Mouse (Mus musculus) forebrain, embryonic 12.5 days (tissue): Measurements from ENCODE around the gene Ifitm10. TPM values are rescaled to one million over a fixed set of nuclear protein-coding genes. Genes with fewer than 3 reads are reported as not detected.

Experiments
- ATAC-seq: fragments of 200-750 bp; cut with Nextera tagmentation; 2 replicates; pipeline ENCODE4 v1.8.0; 2017; ENCODE audit warnings: moderate TSS enrichment; ENCODE audit not compliant: low FRiP score
- H3K27ac ChIP-seq: fragments of 300-500 bp; sonication (generic); 2 replicates; pipeline ENCODE4 v1.5.1; 2016; ENCODE audit warnings: mild to moderate bottlenecking
- H3K27me3 ChIP-seq: fragments of 300-500 bp; sonication (generic); 2 replicates; pipeline ENCODE4 v1.6.1; 2016; ENCODE audit warnings: mild to moderate bottlenecking
- H3K36me3 ChIP-seq: fragments of 300-500 bp; sonication (generic); replicated peaks from 2 replicates; pipeline ENCODE4 v1.6.1; 2016; ENCODE audit warnings: mild to moderate bottlenecking
- H3K4me1 ChIP-seq: fragments of 300-500 bp; sonication (generic); 2 replicates; pipeline ENCODE4 v1.6.1; 2016
- H3K4me2 ChIP-seq: fragments of 300-500 bp; sonication (generic); 2 replicates; pipeline ENCODE4 v1.6.1; 2016; ENCODE audit warnings: mild to moderate bottlenecking, moderate library complexity
- H3K4me3 ChIP-seq: fragments of 300-500 bp; sonication (generic); replicated peaks from 2 replicates; pipeline ENCODE4 v1.5.1; 2016; ENCODE audit warnings: mild to moderate bottlenecking
- H3K9ac ChIP-seq: fragments of 300-500 bp; sonication (generic); 2 replicates; pipeline ENCODE4 v1.6.1; 2016; ENCODE audit warnings: mild to moderate bottlenecking
- H3K9me3 ChIP-seq: fragments of 300-500 bp; sonication (generic); 2 replicates; pipeline ENCODE4 v1.6.1; 2016
- WGBS: fragments of 180-500 bp; shearing (Covaris S2); methylation state at CpG from one replicate; pipeline ENCODE4 v1.1.7; 2016; 5-methylcytosine and 5-hydroxymethylcytosine counted together
- polyA plus RNA-seq: library from polyadenylated mRNA; unstranded; fragments of >200 nt; fragmentation: Nextera tagmentation; extraction: Ambion mirVana; gene quantifications from 2 replicates; pipeline ENCODE4 v1.2.1, GENCODE M21; 2016

The Ifitm10 gene
- polyA plus RNA-seq, 1 experiment from 2014 or later, result 0.34 TPM

DNA sequence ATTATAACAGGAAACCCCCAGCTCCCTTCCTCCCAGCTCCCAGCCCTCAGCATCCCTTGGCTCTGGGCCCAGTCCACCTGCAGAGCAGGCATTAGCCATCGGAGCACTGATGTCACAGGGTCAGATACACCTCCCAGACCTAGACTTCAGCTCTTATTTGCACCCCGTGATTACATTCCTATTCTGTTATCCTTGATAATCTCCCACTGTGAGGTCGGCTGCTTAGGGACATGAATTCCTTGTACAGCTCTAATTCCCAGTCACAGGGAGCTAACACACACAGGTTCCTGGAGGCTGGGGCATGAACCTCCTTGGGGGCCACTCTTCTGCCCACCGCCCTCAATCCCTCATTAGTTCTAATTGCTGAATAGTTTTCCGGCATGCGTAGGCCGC is 27.2 kb upstream of the Ifitm10 start:
- Histone ChIP-seq H3K9me3 (no peaks in the 10 kb centered on the region), H3K36me3 (no peaks in the 10 kb centered on the region), H3K9ac (no peak overlapping the region), H3K4me3 (no peak overlapping the region), H3K27ac (no peak overlapping the region), H3K4me1 (peaks cover 11% of the 10 kb centered on the region), H3K4me2 (no peak overlapping the region), H3K27me3 (peaks cover 10% of the 10 kb centered on the region; the same call in 1 of the 2 replicates)
- WGBS, result 6% methylated on average over 7 of the region's 7 CpGs
- ATAC-seq, result no peak

DNA sequence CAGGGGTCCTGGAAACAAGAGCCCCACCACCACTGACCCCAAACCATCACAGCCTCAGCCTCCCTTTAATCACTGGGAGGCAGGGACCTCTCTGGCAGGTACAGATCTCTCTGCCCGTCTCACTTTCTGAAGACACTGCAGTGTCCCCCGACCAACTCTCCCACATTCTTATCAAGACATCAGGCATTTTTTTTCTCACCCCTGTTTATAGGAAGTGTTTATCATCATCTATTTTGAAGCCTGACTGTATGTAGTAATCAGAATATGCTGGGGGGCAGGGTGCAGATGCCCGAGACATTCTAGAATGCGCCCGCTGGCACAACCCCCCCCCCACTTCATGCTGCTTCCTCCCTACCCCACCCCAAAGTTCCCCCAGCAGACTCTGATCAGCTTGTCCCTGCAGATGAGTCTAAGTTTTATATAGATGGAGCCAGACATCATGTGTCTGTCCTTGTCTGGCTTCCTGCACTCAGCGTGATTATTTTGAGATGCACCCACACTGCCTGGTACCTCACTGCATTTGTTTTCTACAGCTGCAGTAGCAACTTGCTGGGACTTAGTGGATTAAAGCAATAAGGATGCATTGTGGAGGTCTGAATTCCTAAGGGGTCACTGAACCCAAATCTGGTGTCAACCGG is 26.7 kb upstream of the Ifitm10 start:
- Histone ChIP-seq H3K27ac (no peak overlapping the region), H3K4me1 (peaks cover 11% of the 10 kb centered on the region), H3K27me3 (peaks cover 10% of the 10 kb centered on the region; the same call in 1 of the 2 replicates), H3K9ac (no peak overlapping the region), H3K9me3 (no peaks in the 10 kb centered on the region), H3K4me2 (no peak overlapping the region), H3K36me3 (no peaks in the 10 kb centered on the region), H3K4me3 (no peak overlapping the region)
- ATAC-seq, result no peak
- WGBS, result 52% methylated on average over 7 of the region's 7 CpGs

DNA sequence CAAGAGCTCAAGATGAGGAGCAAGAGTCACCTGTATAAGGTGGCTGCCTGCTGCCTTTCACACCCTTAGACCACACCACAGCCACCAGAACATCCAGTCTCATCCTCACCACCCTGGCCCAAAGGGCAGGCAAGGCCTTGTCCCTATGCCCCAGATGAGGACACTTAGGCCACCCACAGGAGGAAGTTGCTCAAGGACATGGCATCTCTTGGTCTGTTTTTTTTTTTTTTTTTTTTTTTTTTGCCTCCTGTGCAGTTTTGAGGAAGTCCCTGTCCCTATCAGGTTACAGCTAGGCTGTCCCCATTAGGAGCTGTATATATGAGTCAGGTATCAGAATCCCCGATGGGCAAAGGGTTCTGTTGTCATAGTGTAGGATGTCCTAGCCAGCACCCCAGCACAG is 25.7 kb upstream of the Ifitm10 start:
- 95% methylated on average over 1 of the region's 1 CpGs for WGBS

DNA sequence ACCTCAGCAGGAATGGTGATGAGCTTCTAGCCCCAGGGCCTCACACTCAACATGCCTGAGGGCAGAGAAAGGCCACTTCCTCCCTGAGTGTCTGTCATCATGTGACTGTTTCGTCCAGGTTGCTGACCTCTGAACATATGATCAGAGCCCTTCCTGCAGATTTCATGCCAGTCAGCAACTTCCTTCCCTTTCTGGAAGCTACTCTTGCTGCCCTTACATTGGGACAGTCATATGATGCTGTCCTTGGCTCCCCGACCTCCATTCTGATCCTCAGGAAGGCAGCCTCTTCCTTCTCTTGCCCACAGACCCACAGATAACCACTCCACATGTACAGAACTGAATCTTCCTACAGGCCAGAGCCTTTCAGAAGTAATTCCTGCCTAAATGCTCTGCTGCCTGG is 24.5 kb upstream of the Ifitm10 start:
- H3K9ac ChIP-seq, result no peak overlapping the region; the same call in 1 of the 2 replicates
- no peaks in the 10 kb centered on the region for H3K36me3 ChIP-seq
- H3K27ac ChIP-seq, result no peak overlapping the region
- peaks cover 10% of the 10 kb centered on the region; the same call in 1 of the 2 replicates for H3K27me3 ChIP-seq
- H3K4me3 ChIP-seq, result no peak overlapping the region
- no peak for ATAC-seq
- WGBS, result 73% methylated on average over 2 of the region's 2 CpGs
- H3K9me3 ChIP-seq, result no peaks in the 10 kb centered on the region
- H3K4me1 ChIP-seq, result peaks cover 11% of the 10 kb centered on the region
- no peak overlapping the region for H3K4me2 ChIP-seq

More for the DNA sequence above, 25.7 kb upstream of the Ifitm10 start:
- Histone ChIP-seq H3K4me1 (peaks cover 11% of the 10 kb centered on the region), H3K4me3 (no peak overlapping the region), H3K36me3 (no peaks in the 10 kb centered on the region), H3K9me3 (no peaks in the 10 kb centered on the region), H3K27ac (no peak overlapping the region), H3K4me2 (no peak overlapping the region), H3K9ac (no peak overlapping the region), H3K27me3 (peaks cover 10% of the 10 kb centered on the region; the same call in 1 of the 2 replicates)
- no peak for ATAC-seq

DNA sequence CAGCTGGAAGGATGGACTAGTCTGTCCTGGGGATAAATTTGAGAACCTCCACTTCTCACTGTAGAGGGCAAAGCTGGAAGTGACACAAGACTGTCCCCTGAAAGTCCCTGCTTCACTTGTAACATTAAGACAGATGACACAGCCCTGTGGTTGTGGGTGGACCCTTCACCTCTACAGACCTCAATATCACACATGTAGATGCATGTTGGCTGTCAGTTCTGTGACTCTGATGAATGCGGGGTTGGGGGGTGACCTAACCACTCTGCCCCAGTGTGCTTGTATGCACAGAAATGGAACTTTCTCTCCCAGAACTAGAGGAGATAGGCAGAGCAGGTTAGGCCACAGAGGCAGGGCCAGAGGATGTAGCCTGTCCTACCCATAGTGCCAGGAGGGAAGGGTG is 23.1 kb upstream of the Ifitm10 start:
- Histone ChIP-seq H3K4me1 (peaks cover 11% of the 10 kb centered on the region), H3K9ac (no peak overlapping the region), H3K27ac (no peak overlapping the region), H3K4me3 (no peak overlapping the region), H3K27me3 (peaks cover 13% of the 10 kb centered on the region; the same call in 1 of the 2 replicates), H3K36me3 (no peaks in the 10 kb centered on the region), H3K9me3 (no peaks in the 10 kb centered on the region), H3K4me2 (no peak overlapping the region)
- 100% methylated on average over 1 of the region's 1 CpGs for WGBS
- no peak for ATAC-seq

DNA sequence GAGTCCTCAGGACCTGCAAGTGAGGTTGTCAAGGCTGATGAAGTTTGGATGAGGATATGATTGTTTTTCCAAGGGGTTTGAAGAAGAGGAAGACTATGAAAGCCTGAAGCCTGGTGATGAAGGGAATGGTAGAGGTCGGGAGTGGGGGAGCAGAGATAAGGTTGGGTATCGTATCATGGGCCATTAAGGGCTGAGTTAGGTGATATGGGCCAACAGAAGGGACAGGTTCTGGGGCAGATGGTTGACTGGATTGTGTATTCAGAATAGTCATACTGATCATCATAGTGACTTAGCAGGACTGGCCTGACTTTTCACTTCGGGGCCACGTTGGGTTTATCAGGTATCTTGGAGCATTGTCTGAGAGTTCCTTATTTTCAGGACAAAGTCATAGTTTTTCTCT is 21.9 kb upstream of the Ifitm10 start:
- Histone ChIP-seq H3K4me3 (no peak overlapping the region), H3K4me1 (peaks cover 2% of the 10 kb centered on the region; the same call in 1 of the 2 replicates), H3K9ac (no peak overlapping the region), H3K27me3 (peaks cover 19% of the 10 kb centered on the region), H3K4me2 (no peak overlapping the region), H3K9me3 (no peaks in the 10 kb centered on the region), H3K36me3 (no peaks in the 10 kb centered on the region), H3K27ac (no peak overlapping the region)
- WGBS, result 81% methylated on average over 4 of the region's 4 CpGs
- no peak for ATAC-seq

DNA sequence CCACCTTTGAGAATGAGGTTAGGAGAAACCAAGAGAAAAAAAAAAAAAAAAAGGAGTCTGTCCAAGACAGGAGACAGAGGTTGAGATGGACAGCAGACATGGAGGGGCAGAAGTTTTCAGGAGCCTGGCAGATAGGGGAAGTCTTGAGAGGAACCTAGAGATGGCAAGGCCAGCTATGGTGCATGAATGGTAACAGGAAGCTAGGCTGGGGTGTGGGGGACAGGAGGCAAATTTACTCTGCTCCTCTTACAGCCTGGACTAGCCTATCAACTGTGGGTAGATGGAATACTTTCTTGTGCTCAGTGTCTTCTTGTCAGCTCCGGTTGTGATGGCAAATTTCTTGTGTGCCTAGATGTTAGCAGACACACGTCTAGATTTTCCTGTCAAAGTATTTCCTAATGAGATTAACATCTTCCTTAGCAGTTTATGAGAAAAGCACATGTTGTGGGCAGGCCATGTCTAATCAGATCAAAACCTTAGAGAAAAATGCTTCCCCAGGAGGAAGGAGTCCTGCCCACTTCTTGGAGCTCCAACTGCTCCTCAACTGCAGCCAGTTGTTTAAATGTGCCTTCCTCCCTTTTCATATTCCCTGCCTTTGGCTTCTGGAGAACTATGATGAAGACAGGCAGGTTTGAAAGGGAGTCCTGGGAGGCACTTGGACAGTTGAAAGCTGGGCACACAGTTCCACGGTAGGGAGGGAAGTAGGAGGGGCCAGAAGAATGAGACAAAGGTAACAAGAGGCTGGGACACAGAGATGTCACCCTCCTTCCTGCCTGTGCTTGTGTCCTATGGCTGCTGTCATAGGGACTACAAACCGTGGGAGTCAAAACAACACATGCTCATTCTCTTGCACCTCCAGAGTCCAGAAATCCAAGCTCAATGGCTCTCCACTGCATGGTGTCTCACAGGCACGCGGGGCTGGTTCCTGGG is 21.0 kb upstream of the Ifitm10 start:
- no peak overlapping the region for H3K4me2 ChIP-seq
- 77% methylated on average over 6 of the region's 6 CpGs for WGBS
- no peak overlapping the region for H3K27ac ChIP-seq
- no peak for ATAC-seq
- H3K9me3 ChIP-seq, result no peaks in the 10 kb centered on the region
- no peak overlapping the region for H3K4me3 ChIP-seq
- peaks cover 22% of the 10 kb centered on the region for H3K27me3 ChIP-seq
- H3K36me3 ChIP-seq, result no peaks in the 10 kb centered on the region
- H3K9ac ChIP-seq, result no peak overlapping the region
- H3K4me1 ChIP-seq, result no peaks in the 10 kb centered on the region

DNA sequence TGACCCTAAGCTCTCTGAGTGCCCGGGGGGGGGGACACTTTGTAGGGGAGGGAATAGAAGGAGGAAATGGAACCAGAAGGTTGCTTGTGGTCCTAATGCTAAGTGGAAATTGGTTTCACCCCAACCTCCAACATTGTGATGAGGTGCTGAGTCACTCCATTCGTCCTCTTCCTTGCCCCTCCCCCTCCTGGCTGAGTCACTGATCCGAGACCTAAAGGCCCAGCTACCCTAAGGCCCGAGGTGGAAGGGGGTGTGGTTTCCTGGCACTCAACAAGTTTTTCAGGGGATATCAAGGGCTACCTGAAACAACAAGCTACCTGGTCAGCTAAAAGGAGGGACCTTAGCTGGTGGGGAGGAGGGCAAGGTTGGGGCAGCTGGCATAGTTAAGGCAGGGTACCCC is 19.6 kb upstream of the Ifitm10 start:
- H3K9me3 ChIP-seq, result no peaks in the 10 kb centered on the region
- WGBS, result 33% methylated on average over 4 of the region's 4 CpGs
- ATAC-seq, result no peak
- 0 out of 2 replicates have a peak, but pooled peaks cover 2% of the 10 kb centered on the region for H3K4me1 ChIP-seq
- H3K36me3 ChIP-seq, result no peaks in the 10 kb centered on the region
- H3K9ac ChIP-seq, result no peak overlapping the region
- peaks cover 15% of the 10 kb centered on the region for H3K27me3 ChIP-seq
- no peak overlapping the region for H3K4me3 ChIP-seq
- H3K4me2 ChIP-seq, result no peak overlapping the region
- H3K27ac ChIP-seq, result no peak overlapping the region

DNA sequence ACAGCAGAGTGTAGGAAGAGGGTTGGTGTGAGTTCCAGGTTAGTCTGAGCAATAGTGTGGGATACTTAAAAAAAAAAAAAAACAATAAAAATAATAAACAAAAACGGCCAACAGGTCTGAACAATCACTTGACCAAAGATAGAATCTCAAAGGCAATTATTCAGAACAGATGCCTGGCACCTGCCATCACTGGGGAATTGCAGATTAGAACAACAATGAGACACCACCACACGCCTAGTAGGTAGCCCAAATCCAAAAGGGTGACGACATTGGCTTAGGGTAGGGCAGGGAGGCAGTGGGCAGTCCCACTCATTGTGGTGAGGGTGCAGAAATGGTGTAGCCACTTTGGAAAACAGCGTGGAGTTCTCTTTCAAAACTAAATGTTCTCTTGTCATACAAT is 18.1 kb upstream of the Ifitm10 start:
- peaks cover 15% of the 10 kb centered on the region for H3K27me3 ChIP-seq
- no peak overlapping the region for H3K27ac ChIP-seq
- 65% methylated on average over 4 of the region's 4 CpGs for WGBS
- no peaks in the 10 kb centered on the region for H3K9me3 ChIP-seq
- H3K36me3 ChIP-seq, result no peaks in the 10 kb centered on the region
- H3K4me3 ChIP-seq, result no peak overlapping the region
- H3K9ac ChIP-seq, result no peak overlapping the region
- ATAC-seq, result no peak
- H3K4me2 ChIP-seq, result no peak overlapping the region
- H3K4me1 ChIP-seq, result peaks cover 10% of the 10 kb centered on the region

DNA sequence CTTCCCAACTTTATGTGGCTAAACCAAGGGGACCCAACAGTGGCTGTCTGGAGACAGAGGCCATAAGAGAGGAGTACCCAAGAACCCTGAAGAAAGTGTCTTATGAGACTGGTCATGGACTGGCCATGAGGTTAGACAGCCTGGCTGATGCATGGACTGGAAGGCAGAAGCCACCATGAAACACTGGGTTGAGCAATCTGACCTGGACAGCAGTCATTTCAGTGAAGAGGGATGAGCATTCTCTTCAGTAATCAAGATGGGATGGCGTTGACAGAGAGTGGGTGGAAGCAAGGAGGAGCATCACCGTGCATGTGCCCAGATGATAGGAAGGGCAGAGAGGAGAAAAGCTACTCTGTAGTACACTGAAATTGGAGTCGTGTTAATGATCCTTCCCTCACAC is 17.6 kb upstream of the Ifitm10 start:
- H3K9me3 ChIP-seq, result no peaks in the 10 kb centered on the region
- peaks cover 15% of the 10 kb centered on the region for H3K4me1 ChIP-seq
- H3K4me3 ChIP-seq, result no peak overlapping the region
- H3K27ac ChIP-seq, result no peak overlapping the region
- H3K36me3 ChIP-seq, result no peaks in the 10 kb centered on the region
- H3K27me3 ChIP-seq, result peaks cover 15% of the 10 kb centered on the region
- H3K4me2 ChIP-seq, result no peak overlapping the region
- ATAC-seq, result no peak
- WGBS, result 80% methylated on average over 3 of the region's 3 CpGs
- no peak overlapping the region for H3K9ac ChIP-seq

DNA sequence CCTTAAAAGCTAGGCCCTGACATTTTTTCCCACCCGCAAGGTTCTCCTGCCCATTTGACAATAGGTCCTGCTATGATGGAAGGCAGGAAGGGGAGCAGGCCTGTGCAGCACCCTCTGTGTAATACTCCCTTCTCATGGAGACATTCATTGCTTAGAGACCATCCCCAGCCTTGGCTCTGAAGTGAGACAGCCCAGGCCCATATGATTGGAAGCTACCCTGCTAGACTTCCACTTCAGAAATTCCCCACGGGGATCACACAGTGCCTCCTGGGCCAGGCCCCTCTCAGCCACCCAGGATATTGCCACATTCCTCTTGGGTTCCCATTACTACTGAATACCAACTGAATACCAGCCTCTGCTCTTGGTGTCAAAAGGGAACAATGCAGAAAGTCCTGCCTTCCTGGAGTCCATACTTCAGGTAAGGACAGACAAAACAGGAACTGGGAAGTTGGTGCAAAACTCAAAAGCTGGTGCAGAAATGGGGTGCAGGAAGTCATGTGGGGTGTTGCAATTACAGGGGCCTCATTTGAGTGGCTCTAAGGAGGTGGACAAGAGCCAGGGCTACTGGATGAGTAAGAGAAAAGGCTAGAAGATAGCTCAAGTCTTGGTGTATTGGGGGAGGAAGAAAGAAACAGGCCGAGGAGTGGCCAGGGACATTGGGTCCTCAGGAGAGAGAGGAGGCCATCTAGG is 16.6 kb upstream of the Ifitm10 start:
- no peak for ATAC-seq
- Histone ChIP-seq H3K4me2 (no peak overlapping the region), H3K36me3 (peaks cover 3% of the 10 kb centered on the region; the same call in 1 of the 2 replicates), H3K4me1 (peaks cover 24% of the 10 kb centered on the region), H3K9me3 (no peaks in the 10 kb centered on the region), H3K4me3 (no peak overlapping the region), H3K9ac (no peak overlapping the region), H3K27me3 (peaks cover 15% of the 10 kb centered on the region), H3K27ac (no peak overlapping the region)
- WGBS, result 86% methylated on average over 3 of the region's 3 CpGs

DNA sequence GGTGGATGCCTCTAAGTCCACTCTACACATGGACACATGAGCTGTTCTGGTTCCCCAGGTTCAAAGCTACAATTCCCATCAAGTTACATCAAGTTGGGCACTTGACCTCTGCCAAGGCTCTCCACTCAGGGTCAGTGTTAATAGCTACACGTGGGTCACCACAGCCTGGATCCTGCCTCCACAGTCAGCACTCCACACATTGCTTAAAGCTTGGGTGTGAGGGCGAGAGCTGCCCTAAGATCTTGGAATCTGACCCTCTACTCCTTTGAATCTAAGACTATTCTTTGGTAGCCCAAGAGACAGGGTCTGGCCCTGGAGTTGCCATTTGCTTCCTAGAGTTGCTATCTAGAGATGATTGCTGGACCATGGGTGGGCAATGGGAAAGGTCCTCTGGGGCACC is 15.2 kb upstream of the Ifitm10 start:
- no peak overlapping the region for H3K4me3 ChIP-seq
- peaks cover 24% of the 10 kb centered on the region for H3K4me1 ChIP-seq
- 97% methylated on average over 2 of the region's 2 CpGs for WGBS
- H3K9ac ChIP-seq, result no peak overlapping the region
- H3K9me3 ChIP-seq, result no peaks in the 10 kb centered on the region
- ATAC-seq, result no peak
- no peak overlapping the region for H3K27ac ChIP-seq
- H3K36me3 ChIP-seq, result peaks cover 17% of the 10 kb centered on the region
- H3K4me2 ChIP-seq, result no peak overlapping the region
- peaks cover 15% of the 10 kb centered on the region for H3K27me3 ChIP-seq
